Mouse (Mus musculus) intestine, embryonic 15.5 days (tissue): ENCODE data around the gene Pigs. TPM values are rescaled to one million over a fixed set of nuclear protein-coding genes. Genes with fewer than 3 reads are reported as not detected.

Source experiments
- ATAC-seq: fragments of 200-750 bp; cut with Nextera tagmentation; 2 replicates; pipeline ENCODE4 v1.8.0; 2017; ENCODE audit warnings: moderate TSS enrichment, moderate library complexity
- H3K27ac ChIP-seq: fragments of 300-500 bp; sonication (generic); 2 replicates; pipeline ENCODE4 v1.5.1; 2015; ENCODE audit warnings: mild to moderate bottlenecking, inconsistent platforms
- H3K27me3 ChIP-seq: fragments of 300-500 bp; sonication (generic); replicated peaks from 2 replicates; pipeline ENCODE4 v1.6.1; 2015; ENCODE audit warnings: inconsistent platforms
- H3K36me3 ChIP-seq: fragments of 300-500 bp; sonication (generic); 2 replicates; pipeline ENCODE4 v1.6.1; 2015; ENCODE audit warnings: inconsistent platforms
- H3K4me1 ChIP-seq: fragments of 300-500 bp; sonication (generic); replicated peaks from 2 replicates; pipeline ENCODE4 v1.6.1; 2015; ENCODE audit warnings: inconsistent platforms
- H3K4me2 ChIP-seq: fragments of 300-500 bp; sonication (generic); replicated peaks from 2 replicates; pipeline ENCODE4 v1.6.1; 2015; ENCODE audit warnings: mild to moderate bottlenecking, inconsistent platforms
- H3K4me3 ChIP-seq: fragments of 300-500 bp; sonication (generic); replicated peaks from 2 replicates; pipeline ENCODE4 v1.5.1; 2015; ENCODE audit warnings: inconsistent platforms
- H3K9ac ChIP-seq: fragments of 300-500 bp; sonication (generic); 2 replicates; pipeline ENCODE4 v1.6.1; 2015; ENCODE audit warnings: inconsistent platforms
- H3K9me3 ChIP-seq: fragments of 300-500 bp; sonication (generic); 2 replicates; pipeline ENCODE4 v1.6.1; 2016; ENCODE audit warnings: inconsistent platforms
- WGBS: fragments of 180-500 bp; shearing (Covaris S2); methylation state at CpG from one replicate; pipeline ENCODE4 v1.1.7; 2015; 5-methylcytosine and 5-hydroxymethylcytosine counted together
- polyA plus RNA-seq: library from polyadenylated mRNA; unstranded; fragments of >200 nt; fragmentation: Nextera tagmentation; extraction: Ambion mirVana; gene quantifications from 2 replicates; pipeline ENCODE4 v1.2.1, GENCODE M21; 2015

Pigs gene
- polyA plus RNA-seq, 1 experiment from 2014 or later = 78.6 TPM

- Histone ChIP-seq H3K4me3 (no peak overlapping the region), H3K9me3 (no peaks in the 10 kb centered on the region), H3K27ac (no peak overlapping the region), H3K27me3 (no peaks in the 10 kb centered on the region), H3K4me1 (peaks cover 8% of the 10 kb centered on the region), H3K4me2 (no peak overlapping the region), H3K9ac (no peak overlapping the region), H3K36me3 (no peaks in the 10 kb centered on the region)
- no peak for ATAC-seq
- 50% methylated on average over 7 of the region's 7 CpGs for WGBS
Measured at GRCm38 (mm10) chr11:78372610-78373009, 44.4 kb downstream of the Pigs start.

DNA sequence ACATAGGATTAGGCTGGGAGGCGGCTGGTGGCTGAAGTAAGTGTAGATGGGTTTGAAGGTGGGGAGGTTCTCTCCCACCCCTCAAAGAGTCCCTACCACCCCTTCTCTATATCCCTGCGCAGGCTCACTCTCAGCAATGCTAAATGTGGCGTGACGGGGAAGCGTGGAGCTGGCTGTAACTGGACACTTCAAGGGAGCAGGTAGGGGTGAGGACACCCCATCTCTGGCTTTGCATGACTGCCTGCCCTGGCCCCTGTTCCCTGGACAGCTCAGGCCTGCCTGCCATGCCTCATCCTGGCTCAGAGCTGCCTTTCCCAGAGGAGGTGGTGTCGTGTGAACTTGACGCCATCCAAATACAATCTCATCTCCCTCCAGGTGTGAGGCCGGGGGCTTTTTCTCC lies 45.9 kb downstream of the Pigs start:
- no peak overlapping the region for H3K27ac ChIP-seq
- peaks cover 13% of the 10 kb centered on the region for H3K4me1 ChIP-seq
- no peak for ATAC-seq

DNA sequence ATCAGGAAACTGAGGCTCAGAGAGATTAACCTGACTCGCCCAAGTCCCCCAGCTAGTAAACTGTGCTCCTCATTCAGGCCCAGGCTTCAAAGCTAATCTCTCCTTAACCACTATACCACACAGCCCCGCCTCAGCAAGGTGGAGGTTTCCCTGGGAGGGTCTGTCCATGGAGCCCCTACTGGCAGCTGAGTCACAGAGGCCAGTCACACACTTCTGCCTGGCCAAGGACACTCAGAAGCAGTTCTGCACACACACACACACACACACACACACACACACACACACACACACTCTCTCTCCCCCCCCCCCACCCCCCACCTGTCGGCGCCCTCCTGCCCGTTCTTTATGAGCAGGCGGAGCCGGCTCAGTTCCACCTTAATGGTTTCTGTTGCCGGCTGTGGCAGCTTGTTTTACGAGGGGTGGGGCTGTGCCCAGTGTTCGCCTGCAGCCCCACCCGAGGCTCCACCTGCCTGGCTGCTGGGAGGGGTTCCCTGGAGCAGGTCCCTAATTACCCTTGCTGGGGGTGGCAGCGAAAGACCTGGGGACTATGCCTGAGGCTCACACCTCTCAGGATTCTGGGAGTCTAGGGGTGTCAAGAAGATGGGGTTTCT lies 49.4 kb downstream of the Pigs start:
- no peak overlapping the region for H3K4me2 ChIP-seq
- no peak overlapping the region; the same call in 1 of the 2 replicates for H3K27ac ChIP-seq
- H3K36me3 ChIP-seq = no peaks in the 10 kb centered on the region
- 0 out of 2 replicates have a peak, but pooled peaks cover 5% of the 10 kb centered on the region for H3K4me1 ChIP-seq
- WGBS = 23% methylated on average over 11 of the region's 12 CpGs
- H3K4me3 ChIP-seq = no peak overlapping the region
- ATAC-seq = peak; percentile 94
- H3K9me3 ChIP-seq = no peaks in the 10 kb centered on the region
- no peaks in the 10 kb centered on the region for H3K27me3 ChIP-seq
- no peak overlapping the region for H3K9ac ChIP-seq

More for the DNA sequence above, 45.9 kb downstream of the Pigs start:
- H3K4me3 ChIP-seq = no peak overlapping the region
- WGBS = 70% methylated on average over 8 of the region's 8 CpGs
- H3K27me3 ChIP-seq = no peaks in the 10 kb centered on the region
- H3K9ac ChIP-seq = no peak overlapping the region
- H3K4me2 ChIP-seq = no peak overlapping the region
- H3K9me3 ChIP-seq = no peaks in the 10 kb centered on the region
- no peaks in the 10 kb centered on the region for H3K36me3 ChIP-seq

DNA sequence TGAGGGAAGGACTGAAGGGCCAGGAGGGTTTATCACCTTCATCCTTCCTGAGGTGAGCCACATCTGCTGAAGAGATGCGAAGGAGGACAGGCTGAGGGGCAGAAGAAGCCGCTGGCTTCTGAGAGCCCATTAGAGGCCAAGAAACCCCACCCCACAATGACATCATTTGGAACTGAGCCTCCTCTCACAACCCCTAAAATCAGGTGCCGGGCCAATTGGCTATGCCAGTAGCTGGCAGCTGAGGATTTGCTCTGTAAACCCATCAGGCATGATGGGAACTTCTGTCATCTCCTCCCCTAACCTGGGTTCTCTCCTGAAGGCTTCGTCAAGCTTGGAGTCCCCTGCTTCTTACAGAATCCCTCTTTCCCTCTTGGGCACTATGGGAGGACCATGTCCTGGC lies 52.1 kb downstream of the Pigs start:
- H3K4me3 ChIP-seq = no peak overlapping the region
- H3K27ac ChIP-seq = no peak overlapping the region
- no peak overlapping the region for H3K4me2 ChIP-seq
- 77% methylated on average over 4 of the region's 4 CpGs for WGBS
- no peaks in the 10 kb centered on the region for H3K9me3 ChIP-seq
- no peak for ATAC-seq
- 0 out of 2 replicates have a peak, but pooled peaks cover 5% of the 10 kb centered on the region for H3K4me1 ChIP-seq
- no peaks in the 10 kb centered on the region for H3K27me3 ChIP-seq
- no peaks in the 10 kb centered on the region for H3K36me3 ChIP-seq
- no peak overlapping the region for H3K9ac ChIP-seq

DNA sequence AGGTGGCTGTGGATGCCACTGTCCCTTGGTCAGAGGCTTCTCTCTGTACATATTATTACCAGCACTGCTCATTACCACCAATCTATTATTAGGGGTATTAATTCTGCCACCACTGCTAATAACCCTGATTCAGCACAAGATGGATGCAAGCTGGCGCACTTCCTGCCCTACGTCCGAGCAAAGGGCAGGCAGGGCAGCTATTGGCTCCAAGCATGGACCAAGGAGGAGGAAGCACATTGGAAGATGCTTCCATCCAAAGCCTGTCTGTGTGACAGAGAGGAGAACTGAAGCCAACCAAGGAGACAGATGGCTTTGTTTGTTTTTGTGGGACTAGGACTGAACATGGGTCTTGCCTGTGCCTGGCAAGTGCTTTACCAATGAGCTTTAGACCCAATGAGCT lies 52.8 kb downstream of the Pigs start:
- no peak overlapping the region for H3K4me3 ChIP-seq
- no peak for ATAC-seq
- no peak overlapping the region for H3K27ac ChIP-seq
- no peak overlapping the region for H3K9ac ChIP-seq
- no peak overlapping the region for H3K4me2 ChIP-seq
- H3K4me1 ChIP-seq = 0 out of 2 replicates have a peak, but pooled peaks cover 5% of the 10 kb centered on the region
- H3K27me3 ChIP-seq = no peaks in the 10 kb centered on the region
- no peaks in the 10 kb centered on the region for H3K9me3 ChIP-seq
- 83% methylated on average over 3 of the region's 3 CpGs for WGBS
- no peaks in the 10 kb centered on the region for H3K36me3 ChIP-seq

DNA sequence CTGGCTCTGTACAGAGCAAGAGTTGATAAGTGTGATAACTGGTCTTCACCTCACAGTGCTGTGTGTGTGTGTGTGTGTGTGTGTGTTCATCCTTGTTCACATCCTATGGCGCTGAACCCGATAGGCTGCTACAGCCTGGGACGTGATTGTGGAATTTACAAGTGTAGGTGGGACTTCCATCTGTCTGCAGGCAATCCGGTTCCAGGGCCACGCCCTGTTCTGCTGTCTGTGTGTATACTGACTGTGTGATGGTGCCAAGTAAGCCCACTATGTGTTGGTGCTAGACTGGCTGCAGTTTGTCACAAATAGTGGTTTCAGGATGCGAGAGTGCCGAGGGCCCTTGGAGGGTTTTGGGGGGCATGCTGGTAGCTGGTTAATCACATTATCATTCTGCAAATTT lies 54.1 kb downstream of the Pigs start:
- no peak overlapping the region for H3K4me3 ChIP-seq
- no peak overlapping the region for H3K4me2 ChIP-seq
- H3K9ac ChIP-seq = no peak overlapping the region
- no peaks in the 10 kb centered on the region for H3K36me3 ChIP-seq
- H3K9me3 ChIP-seq = no peaks in the 10 kb centered on the region
- no peak overlapping the region for H3K27ac ChIP-seq
- no peaks in the 10 kb centered on the region for H3K27me3 ChIP-seq
- 72% methylated on average over 7 of the region's 7 CpGs for WGBS
- 0 out of 2 replicates have a peak, but pooled peaks cover 7% of the 10 kb centered on the region for H3K4me1 ChIP-seq
- no peak for ATAC-seq

- Histone ChIP-seq H3K4me1 (0 out of 2 replicates have a peak, but pooled peaks cover 7% of the 10 kb centered on the region), H3K9me3 (no peaks in the 10 kb centered on the region), H3K9ac (no peak overlapping the region), H3K27me3 (no peaks in the 10 kb centered on the region), H3K4me2 (no peak overlapping the region), H3K36me3 (no peaks in the 10 kb centered on the region), H3K4me3 (no peak overlapping the region), H3K27ac (no peak overlapping the region)
- 41% methylated on average over 5 of the region's 5 CpGs for WGBS
- no peak for ATAC-seq
Measured at GRCm38 (mm10) chr11:78382701-78383100, 54.5 kb downstream of the Pigs start.

DNA sequence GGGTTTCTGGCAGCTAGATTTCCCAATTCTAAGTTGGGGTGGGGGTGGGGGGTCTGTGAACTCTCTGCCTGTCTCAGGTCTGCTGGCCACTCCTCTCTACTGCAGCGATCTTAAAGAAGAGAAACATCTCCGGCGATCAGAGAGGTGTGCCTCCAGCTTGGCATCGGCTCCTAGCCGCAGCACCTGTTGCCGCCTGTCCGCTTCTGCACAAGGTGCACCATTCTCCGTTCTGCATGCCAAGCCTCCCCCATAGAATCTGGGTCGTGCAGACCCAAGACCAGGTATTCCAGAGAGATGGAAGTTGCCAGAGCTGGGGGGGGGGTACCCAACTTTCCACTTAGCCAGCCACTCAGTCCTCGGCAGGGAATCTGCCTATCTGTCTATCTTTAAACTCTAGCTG lies 57.6 kb downstream of the Pigs start:
- no peaks in the 10 kb centered on the region for H3K36me3 ChIP-seq
- ATAC-seq = no peak
- no peak overlapping the region for H3K4me2 ChIP-seq
- no peaks in the 10 kb centered on the region for H3K27me3 ChIP-seq
- no peaks in the 10 kb centered on the region for H3K9me3 ChIP-seq
- H3K4me3 ChIP-seq = no peak overlapping the region
- WGBS = 80% methylated on average over 10 of the region's 10 CpGs
- H3K4me1 ChIP-seq = 0 out of 2 replicates have a peak, but pooled peaks cover 2% of the 10 kb centered on the region
- no peak overlapping the region for H3K9ac ChIP-seq
- no peak overlapping the region for H3K27ac ChIP-seq

GRCm38 (mm10) chr11:78386508-78387043 lies 58.4 kb downstream of the Pigs start, which contains the start of gene Foxn1:
Gene Foxn1 (minus strand): TSS chr11:78386558.
- no peak within 1 kb of the TSS for H3K9ac ChIP-seq
- no peak within 1 kb of the TSS for H3K4me2 ChIP-seq
- no peak within 1 kb of the TSS for H3K27ac ChIP-seq
- H3K36me3 ChIP-seq = no peaks in the 10 kb centered on the region
- ATAC-seq = no peak
- no peaks in the 10 kb centered on the region for H3K9me3 ChIP-seq
- H3K4me3 ChIP-seq = no peak within 1 kb of the TSS
- 83% methylated on average over 14 of the region's 14 CpGs for WGBS
- H3K4me1 ChIP-seq = 0 out of 2 replicates have a peak, but pooled peaks cover 2% of the 10 kb centered on the region
- H3K27me3 ChIP-seq = no peaks in the 10 kb centered on the region

Other genes with a start within 250 kb of the Pigs start
- gene Eral1, start 248.0 kb upstream of the Pigs start, polyA plus RNA-seq = 30.8 and 31.6 TPM in 2 replicates
- gene Fam222b, start 233.8 kb upstream of the Pigs start, polyA plus RNA-seq = 13.1 and 13.3 TPM in 2 replicates
- gene Traf4, start 162.8 kb upstream of the Pigs start, polyA plus RNA-seq = 74.7 and 77.2 TPM in 2 replicates
- gene Nek8, start 151.7 kb upstream of the Pigs start, polyA plus RNA-seq = 14.4 and 17.1 TPM in 2 replicates
- 39.1 and 39.8 TPM in 2 replicates for gene Tlcd1, start 151.7 kb upstream of the Pigs start, polyA plus RNA-seq
- 1,310 and 1,463 TPM in 2 replicates for gene Rpl23a, start 144.8 kb upstream of the Pigs start, polyA plus RNA-seq
- 87.9 and 91.4 TPM in 2 replicates for gene Rab34, start 140.0 kb upstream of the Pigs start, polyA plus RNA-seq
- 2.6 and 3.1 TPM in 2 replicates for gene Proca1, start 135.0 kb upstream of the Pigs start, polyA plus RNA-seq
- 70.2 and 79.0 TPM in 2 replicates for gene Sdf2, start 82.7 kb upstream of the Pigs start, polyA plus RNA-seq
- gene Supt6, start 82.4 kb upstream of the Pigs start, polyA plus RNA-seq = 21.0 and 22.7 TPM in 2 replicates
- gene 2610507B11Rik, start 66.7 kb upstream of the Pigs start, polyA plus RNA-seq = 68.6 and 71.1 TPM in 2 replicates
- 0.16 and 0.33 TPM in 2 replicates for gene BC030499, start 37.6 kb upstream of the Pigs start, polyA plus RNA-seq
- 26.8 and 28.3 TPM in 2 replicates for gene Spag5, start 26.9 kb upstream of the Pigs start, polyA plus RNA-seq
- 23.1 and 29.0 TPM in 2 replicates for gene Aldoc, start 5.4 kb upstream of the Pigs start, polyA plus RNA-seq
- 33.5 and 34.6 TPM in 2 replicates for gene Unc119, start 15.1 kb downstream of the Pigs start, polyA plus RNA-seq
- not detected in 2 replicates for gene Foxn1, start 58.1 kb downstream of the Pigs start, polyA plus RNA-seq
- 1.3 and 2.5 TPM in 2 replicates for gene Slc13a2, start 93.8 kb downstream of the Pigs start, polyA plus RNA-seq
- gene Slc46a1, start 137.3 kb downstream of the Pigs start, polyA plus RNA-seq = 12.2 and 13.3 TPM in 2 replicates
- 2.1 and 2.7 TPM in 2 replicates for gene Sarm1, start 169.3 kb downstream of the Pigs start, polyA plus RNA-seq
- 22.4 and 34.2 TPM in 2 replicates for gene Vtn, start 170.7 kb downstream of the Pigs start, polyA plus RNA-seq
- gene Sebox, start 175.0 kb downstream of the Pigs start, polyA plus RNA-seq = not detected in 2 replicates
- gene Tmem199, start 183.8 kb downstream of the Pigs start, polyA plus RNA-seq = 54.1 and 56.9 TPM in 2 replicates
- 147 and 149 TPM in 2 replicates for gene Poldip2, start 183.8 kb downstream of the Pigs start, polyA plus RNA-seq
- 81.2 and 82.2 TPM in 2 replicates for gene Tnfaip1, start 207.9 kb downstream of the Pigs start, polyA plus RNA-seq
- 126 and 137 TPM in 2 replicates for gene Ift20, start 207.9 kb downstream of the Pigs start, polyA plus RNA-seq
- 182 and 269 TPM in 2 replicates for gene Tmem97, start 222.4 kb downstream of the Pigs start, polyA plus RNA-seq